Mouse (Mus musculus) ES-Bruce4 (cell line): Measurements from ENCODE around the gene Gm13691.

Experiments used
- CTCF ChIP-seq: IDR thresholded peaks from one replicate; pipeline ENCODE4 v1.8.1; 2011; ENCODE audit warnings: low read depth, low read length
- EP300 ChIP-seq: IDR thresholded peaks from 2 replicates; pipeline ENCODE4 v1.6.1; 2011; ENCODE audit warnings: low read depth, low read length; ENCODE audit not compliant: insufficient read depth
- POLR2A ChIP-seq: IDR thresholded peaks from one replicate; pipeline ENCODE4 v1.8.1; 2011; ENCODE audit warnings: low read length; ENCODE audit not compliant: insufficient read depth

- TF ChIP-seq POLR2A, result no peak
- no peak for TF ChIP-seq CTCF
- no peak for TF ChIP-seq EP300
Observed at GRCm38 (mm10) chr2:84014572-84014971, 24.2 kb downstream of the Gm13691 start.
